Mouse (Mus musculus): Measurements from ENCODE around the gene Snrpf. TPM values are rescaled to one million over a fixed set of nuclear protein-coding genes. Genes with fewer than 3 reads are reported as not detected.

Gene Snrpf
- polyA plus RNA-seq, 1 experiment from 2014 or later = 69.9 TPM

DNA sequence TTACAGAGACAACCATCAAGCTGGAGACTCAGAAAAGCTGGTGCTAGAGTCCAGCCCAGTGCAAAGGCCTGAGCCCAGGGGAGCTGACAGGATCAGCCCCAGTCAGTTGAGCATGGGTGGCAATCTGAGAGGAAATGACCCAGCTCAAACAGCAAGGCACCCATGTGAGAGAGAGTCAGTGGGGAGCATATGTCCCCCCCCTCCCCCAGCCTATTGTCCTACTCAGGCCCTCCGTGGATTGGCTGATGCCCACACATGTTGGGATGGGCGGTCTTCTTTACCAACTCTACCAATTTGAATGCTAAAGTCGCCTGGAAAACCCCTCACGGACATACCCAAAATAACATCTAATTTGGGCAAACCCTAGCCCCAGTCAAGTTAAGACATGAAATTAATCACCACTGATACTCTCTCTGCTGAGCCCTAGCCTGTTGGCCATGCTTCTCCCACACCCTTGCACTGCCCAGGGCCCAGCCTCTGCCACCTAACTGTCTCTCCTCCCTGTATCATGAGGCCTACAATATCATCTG, 41.7 kb downstream of the Snrpf start:
- no peaks in the 10 kb centered on the region for H3K36me3 ChIP-seq
- no peak for ATAC-seq (replicated peaks; ENCODE audit: insufficient number of reproducible peaks, insufficient read depth, low FRiP score, low read depth)
- no peak overlapping the region for H3K27ac ChIP-seq
- H3K9ac ChIP-seq = no peak overlapping the region
- H3K4me3 ChIP-seq = no peak overlapping the region
- WGBS = 91% methylated on average over 4 of the region's 4 CpGs
- no peaks in the 10 kb centered on the region for H3K9me3 ChIP-seq (replicated peaks)
- no peaks in the 10 kb centered on the region for H3K4me1 ChIP-seq (replicated peaks)
- no peaks in the 10 kb centered on the region for H3K27me3 ChIP-seq
- no peak overlapping the region for H3K4me2 ChIP-seq

DNA sequence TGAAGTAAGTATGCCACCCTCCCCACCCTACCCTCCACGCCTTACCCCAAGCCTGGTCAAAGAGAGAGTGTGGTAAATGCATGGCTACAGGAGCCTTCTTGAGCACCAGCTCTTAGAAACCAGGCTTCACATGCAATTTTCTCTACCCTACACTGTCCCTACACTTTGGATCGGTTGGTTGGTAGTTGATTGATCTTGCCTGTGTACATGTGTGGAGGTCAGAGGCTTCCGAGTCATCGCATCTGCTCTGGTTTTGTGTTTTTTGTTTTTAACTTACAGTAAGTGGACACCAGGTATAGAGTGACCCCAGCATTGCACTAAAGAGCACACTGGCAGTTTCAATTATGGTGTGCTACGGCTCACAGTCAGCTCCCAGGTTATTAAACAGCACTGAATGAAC, 45.3 kb downstream of the Snrpf start:
- Histone ChIP-seq H3K36me3 (no peaks in the 10 kb centered on the region), H3K27ac (no peak overlapping the region), H3K4me3 (no peak overlapping the region), H3K27me3 (no peaks in the 10 kb centered on the region), H3K9ac (no peak overlapping the region), H3K9me3 (replicated peaks) (no peaks in the 10 kb centered on the region), H3K4me1 (replicated peaks) (peaks cover 11% of the 10 kb centered on the region), H3K4me2 (no peak overlapping the region)
- ATAC-seq (replicated peaks; ENCODE audit: insufficient number of reproducible peaks, insufficient read depth, low FRiP score, low read depth) = no peak
- WGBS = 83% methylated on average over 5 of the region's 5 CpGs

DNA sequence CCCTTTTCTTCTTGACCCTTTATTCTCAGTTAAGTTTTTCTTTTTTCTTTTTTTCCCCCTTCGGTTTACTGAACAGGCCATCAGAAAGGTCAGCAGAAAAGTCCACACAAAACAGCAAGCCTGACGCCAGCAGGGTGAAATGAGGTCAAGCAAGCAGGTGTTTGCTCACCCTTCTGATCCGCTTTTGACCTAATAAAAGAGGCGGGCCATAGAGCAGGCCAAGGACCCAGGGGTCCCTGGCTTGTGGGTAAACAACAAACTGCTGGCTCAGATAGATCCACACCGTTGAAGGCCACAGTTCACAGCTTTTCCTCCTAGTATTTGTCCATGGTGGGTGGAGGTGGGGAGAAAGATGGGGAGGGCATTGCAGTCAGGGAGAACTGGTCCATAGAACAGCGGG, 46.3 kb downstream of the Snrpf start:
- no peak for ATAC-seq (replicated peaks; ENCODE audit: insufficient number of reproducible peaks, insufficient read depth, low FRiP score, low read depth)
- Histone ChIP-seq H3K9ac (no peak overlapping the region), H3K9me3 (replicated peaks) (no peaks in the 10 kb centered on the region), H3K4me2 (no peak overlapping the region), H3K27ac (no peak overlapping the region), H3K36me3 (no peaks in the 10 kb centered on the region), H3K27me3 (peaks cover 5% of the 10 kb centered on the region; the same call in 1 of the 2 replicates), H3K4me1 (replicated peaks) (peaks cover 11% of the 10 kb centered on the region), H3K4me3 (no peak overlapping the region)
- 71% methylated on average over 6 of the region's 6 CpGs for WGBS

DNA sequence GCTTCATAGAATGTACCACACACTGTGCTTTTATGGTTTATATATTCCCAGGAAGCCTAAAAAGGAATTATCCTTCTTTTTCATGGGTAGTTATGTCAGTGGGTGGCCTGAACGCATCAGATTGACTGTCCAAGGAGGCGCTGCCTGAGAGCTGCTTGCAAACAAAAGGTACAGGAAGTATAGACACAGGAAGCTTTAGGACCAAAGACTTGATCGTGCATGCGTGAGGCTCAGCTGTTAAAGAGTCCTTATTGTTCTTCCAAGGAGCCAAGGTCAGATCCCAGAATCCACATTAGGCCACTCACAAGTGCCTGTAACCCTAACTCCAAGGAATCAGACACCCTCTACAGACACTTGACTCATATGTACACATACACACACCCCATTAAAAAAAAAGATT, 47.1 kb downstream of the Snrpf start:
- Histone ChIP-seq H3K36me3 (no peaks in the 10 kb centered on the region), H3K27ac (no peak overlapping the region), H3K4me2 (no peak overlapping the region), H3K4me1 (replicated peaks) (peaks cover 11% of the 10 kb centered on the region), H3K9me3 (replicated peaks) (no peaks in the 10 kb centered on the region), H3K9ac (no peak overlapping the region), H3K4me3 (no peak overlapping the region), H3K27me3 (peaks cover 9% of the 10 kb centered on the region; the same call in 1 of the 2 replicates)
- no peak for ATAC-seq (replicated peaks; ENCODE audit: insufficient number of reproducible peaks, insufficient read depth, low FRiP score, low read depth)
- 65% methylated on average over 4 of the region's 4 CpGs for WGBS

DNA sequence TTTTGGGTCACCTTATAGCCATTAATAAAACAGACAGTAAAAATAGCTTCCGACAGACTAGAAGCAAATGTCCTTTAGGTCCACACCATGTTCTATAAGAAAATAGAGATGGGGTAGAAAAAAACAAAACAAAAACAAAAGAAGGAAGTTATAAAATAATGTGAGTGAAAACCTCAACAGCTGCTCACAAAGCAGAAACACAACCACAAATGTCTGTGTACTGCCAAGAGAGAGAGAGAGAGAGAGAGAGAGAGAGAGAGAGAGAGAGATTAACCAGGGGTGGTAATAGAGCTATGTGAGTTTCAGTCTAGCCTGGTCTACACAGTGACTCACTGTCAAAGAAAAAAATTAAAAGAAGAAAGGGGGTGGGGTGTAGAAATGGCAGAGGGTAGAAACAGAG, 47.9 kb downstream of the Snrpf start:
- H3K27me3 ChIP-seq = peaks cover 9% of the 10 kb centered on the region; the same call in 1 of the 2 replicates
- H3K9me3 ChIP-seq (replicated peaks) = no peaks in the 10 kb centered on the region
- no peak for ATAC-seq (replicated peaks; ENCODE audit: insufficient number of reproducible peaks, insufficient read depth, low FRiP score, low read depth)
- no peak overlapping the region for H3K9ac ChIP-seq
- H3K4me3 ChIP-seq = no peak overlapping the region
- no peak overlapping the region for H3K27ac ChIP-seq
- no peaks in the 10 kb centered on the region for H3K36me3 ChIP-seq
- H3K4me1 ChIP-seq (replicated peaks) = peaks cover 11% of the 10 kb centered on the region
- 65% methylated on average over 1 of the region's 1 CpGs for WGBS
- H3K4me2 ChIP-seq = no peak overlapping the region

DNA sequence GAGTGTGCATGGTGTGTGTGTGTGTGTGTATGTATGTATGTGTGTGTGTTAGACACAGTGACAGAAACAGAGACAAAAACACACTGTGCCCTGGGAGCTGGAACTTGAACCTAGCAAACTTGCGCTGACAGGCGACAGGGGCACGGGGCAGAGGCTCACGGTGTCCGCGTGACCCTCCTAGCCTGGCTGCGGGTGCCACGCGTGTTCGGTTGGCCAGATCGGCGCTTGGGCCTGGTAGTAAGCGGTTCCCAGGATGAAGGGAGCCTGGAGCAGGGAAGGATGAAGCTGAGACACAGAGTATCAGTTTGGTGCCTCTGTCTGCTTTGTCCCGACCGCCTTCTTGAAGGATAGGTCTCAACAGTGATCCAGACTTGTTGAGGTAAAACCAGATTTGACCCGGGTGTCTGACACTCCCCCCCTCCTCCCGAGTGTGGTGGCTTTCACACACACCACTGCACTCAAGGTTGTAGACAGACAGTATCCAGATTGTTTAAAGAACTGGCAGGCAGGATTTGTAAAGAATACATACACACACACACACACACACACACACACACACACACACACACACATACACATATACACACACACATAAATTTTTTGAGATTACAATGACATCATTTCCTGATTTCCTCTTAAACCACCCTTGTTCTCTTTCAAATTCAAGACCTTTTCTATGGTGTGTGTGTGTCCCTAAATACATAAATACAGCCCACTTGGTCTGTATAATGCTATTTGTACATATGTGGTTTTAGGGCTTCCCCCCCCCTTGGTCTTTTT, 48.9 kb downstream of the Snrpf start, which contains the start of gene Ccdc38:
Gene Ccdc38 (plus strand): TSS at position 202 of the 780 bp plus-strand sequence.
- H3K4me2 ChIP-seq = peak within 1 kb of the TSS; percentile 75
- ATAC-seq (replicated peaks; ENCODE audit: insufficient number of reproducible peaks, insufficient read depth, low FRiP score, low read depth) = 0 out of 2 replicates have a peak, but pooled peaks have one; percentile 9
- peaks cover 15% of the 10 kb centered on the region for H3K27me3 ChIP-seq
- H3K4me3 ChIP-seq = peak within 1 kb of the TSS; percentile 46
- peak within 1 kb of the TSS; percentile 31 for H3K9ac ChIP-seq
- H3K36me3 ChIP-seq = no peaks in the 10 kb centered on the region
- H3K9me3 ChIP-seq (replicated peaks) = no peaks in the 10 kb centered on the region
- peaks cover 11% of the 10 kb centered on the region for H3K4me1 ChIP-seq (replicated peaks)
- WGBS = 47% methylated on average over 17 of the region's 17 CpGs
- no peak within 1 kb of the TSS for H3K27ac ChIP-seq

DNA sequence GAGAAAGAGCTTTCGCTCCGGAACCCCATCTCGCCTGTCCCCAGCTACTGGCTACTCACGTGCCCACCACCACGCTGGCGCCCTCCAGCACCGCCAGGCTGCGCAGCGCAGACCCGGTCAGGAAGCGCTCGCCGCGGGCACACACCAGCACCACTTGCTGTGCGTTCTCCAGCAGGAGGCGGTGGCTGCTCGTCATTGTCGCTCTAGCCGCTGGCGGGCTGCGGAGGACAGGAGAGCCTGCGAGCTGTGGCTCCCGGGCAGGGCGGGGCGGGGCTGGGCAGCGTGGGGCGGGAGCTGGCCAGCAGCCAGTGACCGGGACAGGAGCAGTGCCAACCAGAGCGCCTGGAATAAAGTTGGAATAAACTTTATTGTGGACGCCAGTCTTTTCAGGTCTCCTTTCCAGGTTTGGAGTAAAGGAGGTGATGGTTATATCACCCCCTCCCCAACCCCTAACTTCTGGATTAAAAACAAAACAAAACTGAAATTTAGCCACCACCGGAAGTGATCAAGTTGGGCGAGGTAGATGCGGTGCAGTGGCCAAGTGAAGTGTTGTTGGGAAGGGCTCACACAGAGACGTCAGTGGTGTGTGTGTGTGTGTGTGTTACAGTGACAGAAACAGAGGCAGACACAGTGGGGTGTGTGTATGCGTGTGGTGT, 49.6 kb downstream of the Snrpf start, which contains the start of gene Amdhd1:
Gene Amdhd1 (minus strand): TSS at position 259 of the 656 bp plus-strand sequence.
- Histone ChIP-seq H3K4me1 (replicated peaks) (peaks cover 11% of the 10 kb centered on the region), H3K27me3 (peaks cover 22% of the 10 kb centered on the region), H3K4me2 (peak within 1 kb of the TSS; percentile 75), H3K4me3 (peak within 1 kb of the TSS; percentile 46), H3K36me3 (no peaks in the 10 kb centered on the region), H3K9ac (peak within 1 kb of the TSS; percentile 31), H3K27ac (no peak within 1 kb of the TSS), H3K9me3 (replicated peaks) (no peaks in the 10 kb centered on the region)
- WGBS = 2% methylated on average over 35 of the region's 35 CpGs
- peak; percentile 89 for ATAC-seq (replicated peaks; ENCODE audit: insufficient number of reproducible peaks, insufficient read depth, low FRiP score, low read depth)

DNA sequence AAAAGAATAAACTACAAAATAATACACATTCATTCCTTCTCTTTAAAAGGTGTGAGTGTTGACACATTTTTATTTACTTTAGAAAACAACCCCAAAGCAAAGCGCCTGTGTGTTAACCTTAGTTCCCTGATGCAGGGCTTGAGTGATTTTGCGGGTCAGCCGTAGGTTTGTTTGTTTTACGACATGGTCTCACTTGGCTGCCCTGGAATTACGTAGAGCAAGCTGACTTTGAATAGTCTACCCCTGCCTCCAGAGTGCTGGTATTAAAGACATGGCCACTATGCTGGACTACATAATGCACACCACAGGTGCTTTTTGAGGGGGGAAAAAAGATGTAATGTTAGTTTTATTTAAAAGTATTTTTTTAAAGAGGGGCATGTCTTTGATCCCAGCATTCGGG, 50.7 kb downstream of the Snrpf start:
- H3K4me1 ChIP-seq (replicated peaks) = peaks cover 14% of the 10 kb centered on the region
- H3K4me3 ChIP-seq = no peak overlapping the region
- H3K27ac ChIP-seq = no peak overlapping the region
- no peak for ATAC-seq (replicated peaks; ENCODE audit: insufficient number of reproducible peaks, insufficient read depth, low FRiP score, low read depth)
- H3K4me2 ChIP-seq = no peak overlapping the region
- H3K9me3 ChIP-seq (replicated peaks) = no peaks in the 10 kb centered on the region
- WGBS = 70% methylated on average over 6 of the region's 6 CpGs
- H3K27me3 ChIP-seq = peaks cover 28% of the 10 kb centered on the region
- no peak overlapping the region for H3K9ac ChIP-seq
- no peaks in the 10 kb centered on the region for H3K36me3 ChIP-seq

DNA sequence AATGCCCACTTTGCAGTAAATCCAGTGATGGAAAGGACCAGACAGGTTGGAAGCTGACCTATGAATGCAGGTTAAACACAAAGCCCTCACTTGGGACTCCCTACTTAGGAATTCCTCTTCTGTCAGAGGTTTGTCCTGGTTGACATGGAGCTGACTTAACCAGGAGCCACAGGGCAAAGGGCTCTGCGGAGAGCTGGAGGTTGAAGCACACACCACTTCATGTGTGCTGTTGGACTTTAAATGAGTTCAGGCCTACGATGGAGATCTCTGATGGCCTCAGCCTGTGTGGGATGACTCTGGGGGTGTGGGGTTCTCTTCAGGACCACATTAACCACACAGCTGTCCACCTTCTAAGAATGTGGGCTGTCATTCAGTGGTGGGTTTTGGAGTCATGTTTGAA, 51.2 kb downstream of the Snrpf start:
- Histone ChIP-seq H3K4me3 (no peak overlapping the region), H3K36me3 (no peaks in the 10 kb centered on the region), H3K27me3 (peaks cover 31% of the 10 kb centered on the region), H3K4me2 (no peak overlapping the region), H3K9me3 (replicated peaks) (no peaks in the 10 kb centered on the region), H3K4me1 (replicated peaks) (peaks cover 14% of the 10 kb centered on the region), H3K27ac (no peak overlapping the region), H3K9ac (no peak overlapping the region)
- 84% methylated on average over 2 of the region's 2 CpGs for WGBS
- ATAC-seq (replicated peaks; ENCODE audit: insufficient number of reproducible peaks, insufficient read depth, low FRiP score, low read depth) = no peak
